Mouse (Mus musculus) spleen, adult 2 months (tissue): Measurements from ENCODE around the gene Slc36a2.

ENCODE experiments used
- CTCF ChIP-seq: fragments of 200-500 bp; IDR thresholded peaks from 2 replicates; pipeline ENCODE4 v1.5.1; 2011; ENCODE audit warnings: mild to moderate bottlenecking, inconsistent platforms; ENCODE audit not compliant: insufficient read depth, insufficient read length, insufficient replicate concordance; ENCODE audit errors: extremely low read depth
- POLR2A ChIP-seq: fragments of 200-500 bp; IDR thresholded peaks from 2 replicates; pipeline ENCODE4 v1.6.1; 2011; ENCODE audit warnings: low read depth, low read length, inconsistent platforms

- TF ChIP-seq POLR2A (no peak), CTCF (no peak)
These were observed 70.6 kb downstream of the Slc36a2 start for GRCm38 (mm10) chr11:55114291-55114690.
